Mouse (Mus musculus) hindbrain, embryonic 13.5 days (tissue): ENCODE results near the gene Sycn. TPM values are rescaled to one million over a fixed set of nuclear protein-coding genes. Genes with fewer than 3 reads are reported as not detected.
A peak's percentile ranks its signal among the peaks of the same experiment; 100 is the strongest.

Experiments
- ATAC-seq: fragments of 200-750 bp; cut with Nextera tagmentation; 2 replicates; pipeline ENCODE4 v1.8.0; 2017; ENCODE audit warnings: moderate TSS enrichment; ENCODE audit not compliant: low FRiP score
- H3K27ac ChIP-seq: fragments of 300-500 bp; sonication (generic); 2 replicates; pipeline ENCODE4 v1.5.1; 2015; ENCODE audit warnings: inconsistent platforms, mild to moderate bottlenecking, moderate library complexity
- H3K27me3 ChIP-seq: fragments of 300-500 bp; sonication (generic); 2 replicates; pipeline ENCODE4 v1.6.1; 2015; ENCODE audit warnings: mild to moderate bottlenecking, inconsistent platforms
- H3K36me3 ChIP-seq: fragments of 300-500 bp; sonication (generic); 2 replicates; pipeline ENCODE4 v1.6.1; 2015; ENCODE audit warnings: mild to moderate bottlenecking, inconsistent platforms
- H3K4me1 ChIP-seq: fragments of 300-500 bp; sonication (generic); replicated peaks from 2 replicates; pipeline ENCODE4 v1.6.1; 2015; ENCODE audit warnings: inconsistent platforms
- H3K4me2 ChIP-seq: fragments of 300-500 bp; sonication (generic); 2 replicates; pipeline ENCODE4 v1.6.1; 2015; ENCODE audit warnings: inconsistent platforms, mild to moderate bottlenecking, moderate library complexity
- H3K4me3 ChIP-seq: fragments of 300-500 bp; sonication (generic); 2 replicates; pipeline ENCODE4 v1.5.1; 2015; ENCODE audit warnings: mild to moderate bottlenecking, inconsistent platforms
- H3K9ac ChIP-seq: fragments of 300-500 bp; sonication (generic); 2 replicates; pipeline ENCODE4 v1.6.1; 2015; ENCODE audit warnings: mild to moderate bottlenecking, inconsistent platforms
- H3K9me3 ChIP-seq: fragments of 300-500 bp; sonication (generic); 2 replicates; pipeline ENCODE4 v1.6.1; 2016; ENCODE audit warnings: inconsistent platforms
- WGBS: fragments of 180-500 bp; shearing (Covaris S2); methylation state at CpG from one replicate; pipeline ENCODE4 v1.1.7; 2015; 5-methylcytosine and 5-hydroxymethylcytosine counted together
- polyA plus RNA-seq: library from polyadenylated mRNA; unstranded; fragments of >200 nt; fragmentation: Nextera tagmentation; extraction: Ambion mirVana; gene quantifications from 2 replicates; pipeline ENCODE4 v1.2.1, GENCODE M21; 2015

The Sycn gene
- polyA plus RNA-seq, 1 experiment from 2014 or later: not detected

DNA sequence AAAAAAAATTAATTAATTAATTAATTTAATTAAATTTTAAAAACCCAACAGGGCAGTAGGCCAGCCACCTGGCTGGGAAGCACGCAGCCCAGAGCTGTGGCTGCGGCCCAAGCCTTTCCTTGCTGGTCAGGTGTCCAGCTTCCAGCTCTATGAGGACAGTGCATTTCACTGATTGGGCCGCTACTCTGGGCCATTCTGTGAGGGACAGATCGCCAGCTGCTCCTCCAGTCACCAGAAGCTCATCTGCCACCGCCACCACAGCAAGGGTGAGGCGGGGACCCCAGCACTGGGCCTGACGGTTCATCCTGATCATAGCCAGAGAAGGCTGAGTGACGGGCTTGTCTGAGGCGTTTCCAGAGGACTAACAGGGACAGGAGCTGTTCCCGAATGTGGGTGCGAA lies 21.3 kb downstream of the Sycn start:
- Histone ChIP-seq H3K9ac (no peak overlapping the region), H3K4me1 (no peaks in the 10 kb centered on the region), H3K27me3 (no peaks in the 10 kb centered on the region), H3K27ac (no peak overlapping the region), H3K36me3 (peaks cover 82% of the 10 kb centered on the region), H3K4me2 (no peak overlapping the region), H3K4me3 (no peak overlapping the region), H3K9me3 (no peaks in the 10 kb centered on the region)
- 91% methylated on average over 11 of the region's 11 CpGs for WGBS
- ATAC-seq: no peak

DNA sequence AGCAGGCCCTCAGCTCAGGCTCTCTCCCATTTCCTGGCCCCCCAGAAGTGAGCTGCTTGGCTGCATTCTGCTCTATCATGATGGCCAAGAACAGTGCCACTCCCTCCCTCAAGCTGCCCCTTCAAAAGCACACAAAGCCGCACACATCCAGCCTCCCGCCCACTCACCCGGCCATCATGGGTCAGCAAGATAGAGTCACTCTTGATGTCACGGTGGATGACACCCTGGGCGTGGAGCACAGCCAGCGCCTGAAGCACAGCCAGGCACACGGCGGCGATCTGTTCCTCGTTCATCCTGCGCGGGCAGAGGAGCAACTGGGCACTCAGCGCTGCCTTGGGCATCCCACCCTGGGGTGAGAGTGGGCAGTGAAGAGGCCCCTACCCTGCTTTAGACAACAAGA lies 21.7 kb downstream of the Sycn start:
- H3K4me1 ChIP-seq: no peaks in the 10 kb centered on the region
- ATAC-seq: no peak
- 79% methylated on average over 13 of the region's 13 CpGs for WGBS
- no peak overlapping the region for H3K4me3 ChIP-seq
- H3K27me3 ChIP-seq: no peaks in the 10 kb centered on the region
- H3K9me3 ChIP-seq: no peaks in the 10 kb centered on the region
- no peak overlapping the region for H3K4me2 ChIP-seq
- no peak overlapping the region for H3K9ac ChIP-seq
- peaks cover 86% of the 10 kb centered on the region for H3K36me3 ChIP-seq
- H3K27ac ChIP-seq: no peak overlapping the region

DNA sequence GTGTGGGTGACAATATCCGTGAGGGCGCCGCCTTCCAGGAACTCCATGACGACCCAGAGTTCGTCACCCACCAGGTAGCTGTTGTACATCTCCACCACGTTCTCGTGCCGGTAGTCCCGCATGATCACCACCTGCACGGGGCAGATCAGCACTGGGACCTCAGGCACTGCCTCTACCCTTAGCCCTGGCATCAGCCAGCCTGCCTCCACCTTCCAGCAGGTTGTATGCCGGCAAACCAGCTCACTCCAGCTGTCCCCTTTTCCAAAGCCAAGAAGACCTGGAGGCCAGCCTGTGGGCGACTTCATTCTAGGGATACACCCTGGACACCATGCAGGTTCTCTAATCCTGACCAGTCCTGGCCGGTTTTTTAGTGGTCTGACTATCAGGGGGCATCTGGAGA lies 22.3 kb downstream of the Sycn start:
- ATAC-seq: no peak
- no peak overlapping the region for H3K9ac ChIP-seq
- no peaks in the 10 kb centered on the region for H3K4me1 ChIP-seq
- no peak overlapping the region for H3K27ac ChIP-seq
- no peaks in the 10 kb centered on the region for H3K9me3 ChIP-seq
- H3K36me3 ChIP-seq: peaks cover 92% of the 10 kb centered on the region
- WGBS: 93% methylated on average over 13 of the region's 13 CpGs
- no peak overlapping the region for H3K4me2 ChIP-seq
- H3K4me3 ChIP-seq: no peak overlapping the region
- no peaks in the 10 kb centered on the region for H3K27me3 ChIP-seq

DNA sequence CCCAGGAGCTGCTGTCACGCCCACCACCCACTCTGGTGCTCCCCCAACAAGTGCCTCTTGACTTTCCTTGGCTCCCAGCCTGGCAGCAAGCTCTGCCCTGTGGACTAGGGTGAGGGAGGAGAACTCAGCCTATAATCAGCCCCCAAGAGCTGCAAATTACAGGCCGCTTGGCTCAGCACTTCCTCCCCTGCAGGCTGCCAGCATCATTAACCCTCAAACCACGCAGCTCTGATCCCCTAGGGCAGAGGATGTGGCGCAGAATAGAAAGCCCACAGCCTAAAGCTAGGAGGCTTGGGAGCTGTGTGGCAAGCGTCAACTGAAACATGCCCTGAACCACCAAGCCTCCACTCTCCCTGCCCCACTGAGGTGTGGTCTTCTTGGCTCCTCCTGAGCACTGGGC lies 24.7 kb downstream of the Sycn start:
- Histone ChIP-seq H3K27me3 (no peaks in the 10 kb centered on the region), H3K36me3 (peaks cover 72% of the 10 kb centered on the region), H3K27ac (no peak overlapping the region), H3K9me3 (no peaks in the 10 kb centered on the region), H3K4me2 (no peak overlapping the region), H3K9ac (0 out of 2 replicates have a peak overlapping the region, but pooled peaks have one; percentile 19), H3K4me3 (no peak overlapping the region), H3K4me1 (peaks cover 6% of the 10 kb centered on the region)
- ATAC-seq: no peak
- 78% methylated on average over 5 of the region's 5 CpGs for WGBS

DNA sequence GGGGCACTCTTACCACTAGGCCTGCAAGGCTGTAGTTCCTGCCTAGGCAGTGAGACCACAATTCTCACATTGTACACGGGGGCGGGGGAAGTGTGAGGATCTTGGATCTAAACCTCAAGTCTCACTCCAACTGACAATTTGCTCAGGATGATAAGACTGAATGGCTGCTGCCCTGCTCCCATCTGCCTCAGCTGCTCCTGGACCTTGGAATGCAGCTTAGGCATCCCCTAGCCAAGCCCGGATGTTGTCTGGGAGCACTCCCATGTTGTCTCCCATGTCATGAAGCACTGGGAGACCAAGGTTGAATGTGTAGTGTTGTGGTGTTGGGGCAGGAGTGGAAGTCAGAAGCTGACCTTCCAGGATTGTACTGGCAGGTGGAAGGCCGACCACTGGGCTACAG lies 26.9 kb downstream of the Sycn start:
- WGBS: 93% methylated on average over 4 of the region's 4 CpGs
- no peaks in the 10 kb centered on the region for H3K9me3 ChIP-seq
- H3K9ac ChIP-seq: no peak overlapping the region
- no peak overlapping the region for H3K4me2 ChIP-seq
- no peak for ATAC-seq
- no peak overlapping the region for H3K4me3 ChIP-seq
- H3K27me3 ChIP-seq: no peaks in the 10 kb centered on the region
- no peak overlapping the region for H3K27ac ChIP-seq
- H3K36me3 ChIP-seq: peaks cover 55% of the 10 kb centered on the region
- H3K4me1 ChIP-seq: peaks cover 25% of the 10 kb centered on the region

DNA sequence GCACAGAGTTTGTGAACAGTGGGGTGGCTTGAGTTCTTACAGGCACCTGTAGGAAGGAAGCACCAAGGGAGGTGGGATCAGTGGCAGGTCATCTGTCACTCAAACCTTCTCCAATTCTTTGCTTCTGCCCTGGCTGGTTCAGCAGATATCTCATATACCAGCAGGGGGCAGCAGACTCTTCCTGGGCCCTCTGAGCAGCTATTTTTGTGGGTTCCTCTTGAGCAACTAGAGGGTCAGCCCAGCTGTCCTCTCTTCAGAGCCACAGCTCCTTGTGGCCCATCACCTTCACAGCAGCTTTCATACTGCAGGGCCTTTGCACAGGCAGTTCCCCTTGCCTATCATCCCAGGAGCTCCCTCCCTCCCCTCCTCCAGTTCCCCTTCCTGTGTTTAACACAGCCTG lies 27.6 kb downstream of the Sycn start:
- Histone ChIP-seq H3K27me3 (no peaks in the 10 kb centered on the region), H3K36me3 (peaks cover 48% of the 10 kb centered on the region), H3K9ac (no peak overlapping the region), H3K4me1 (peaks cover 30% of the 10 kb centered on the region), H3K9me3 (no peaks in the 10 kb centered on the region), H3K4me2 (no peak overlapping the region), H3K27ac (no peak overlapping the region), H3K4me3 (no peak overlapping the region)
- 0 out of 2 replicates have a peak, but pooled peaks have one; percentile 2 for ATAC-seq

DNA sequence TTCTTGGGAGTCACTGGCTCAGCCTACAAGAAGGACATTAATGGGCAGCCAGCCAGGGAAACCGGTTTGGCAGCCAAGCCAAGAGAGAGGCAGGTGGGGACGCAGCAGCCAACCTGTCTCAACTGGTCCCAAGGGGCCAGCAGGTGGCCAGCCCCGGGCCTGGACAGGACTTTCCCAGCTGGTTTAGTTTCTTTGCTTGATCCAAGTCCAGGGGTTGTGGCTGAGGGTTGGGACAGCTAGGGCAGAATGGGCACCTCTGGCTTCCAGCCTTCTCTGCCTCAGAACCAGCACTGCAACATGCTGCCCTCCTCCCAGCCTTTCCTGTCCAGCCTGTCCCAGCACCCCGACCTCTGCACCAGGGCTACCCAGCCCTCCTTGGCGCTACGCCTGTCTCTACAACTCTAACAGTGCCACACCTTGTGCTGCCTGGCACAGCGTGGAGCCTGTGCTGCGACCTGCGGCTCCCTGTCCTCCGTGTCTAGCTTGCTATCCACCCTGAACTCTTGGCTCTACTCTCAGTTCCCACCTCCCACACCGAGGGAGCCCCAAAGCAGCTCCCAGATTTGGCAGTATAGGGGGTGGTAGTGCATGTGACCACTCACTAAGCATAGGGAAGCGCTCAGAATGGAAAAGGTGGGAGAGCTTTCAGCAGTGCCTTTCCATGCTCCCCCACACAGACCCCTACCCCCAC lies 29.8 kb downstream of the Sycn start:
- Histone ChIP-seq H3K27me3 (no peaks in the 10 kb centered on the region), H3K4me2 (no peak overlapping the region), H3K4me1 (peaks cover 31% of the 10 kb centered on the region), H3K4me3 (no peak overlapping the region), H3K27ac (0 out of 2 replicates have a peak overlapping the region, but pooled peaks have one; percentile 12), H3K9ac (0 out of 2 replicates have a peak overlapping the region, but pooled peaks have one; percentile 19), H3K9me3 (no peaks in the 10 kb centered on the region), H3K36me3 (peaks cover 26% of the 10 kb centered on the region)
- ATAC-seq: no peak
- WGBS: 82% methylated on average over 12 of the region's 12 CpGs

DNA sequence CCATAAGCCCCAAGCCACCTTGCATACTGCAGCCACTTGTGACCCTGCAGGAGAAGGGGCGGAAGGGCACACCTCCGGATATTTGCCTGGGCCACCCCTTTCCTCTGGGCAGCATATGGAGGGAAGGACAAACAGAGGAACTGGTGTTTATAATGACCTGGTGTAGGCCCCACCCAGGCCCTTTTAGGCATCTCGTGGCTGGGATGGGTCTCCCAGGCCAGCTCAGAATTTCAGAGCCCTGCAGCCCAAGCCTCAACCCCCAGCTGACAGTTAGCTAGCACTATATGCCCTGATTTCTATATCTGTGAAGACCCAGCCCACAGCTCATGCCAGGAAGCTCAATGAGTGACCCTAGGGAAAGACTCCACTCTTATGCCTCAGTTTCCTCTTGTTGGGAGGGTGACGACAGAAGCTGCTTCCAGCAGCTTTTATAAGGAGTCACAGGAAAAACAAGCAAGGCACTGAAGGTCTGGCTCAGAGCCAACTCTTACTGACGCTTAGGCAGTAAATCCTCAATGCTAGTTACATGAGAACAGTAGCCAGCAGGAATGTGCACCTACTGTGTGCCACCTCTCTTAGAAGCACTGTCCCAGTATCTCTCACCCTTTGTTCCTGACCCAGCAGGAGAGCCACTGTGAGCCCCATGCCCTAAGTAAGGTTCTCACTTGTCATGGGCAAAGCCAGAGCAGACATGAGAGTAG lies 30.4 kb downstream of the Sycn start:
- ATAC-seq: no peak
- Histone ChIP-seq H3K4me2 (no peak overlapping the region), H3K4me3 (no peak overlapping the region), H3K9ac (0 out of 2 replicates have a peak overlapping the region, but pooled peaks have one; percentile 19), H3K27me3 (no peaks in the 10 kb centered on the region), H3K9me3 (no peaks in the 10 kb centered on the region), H3K36me3 (peaks cover 19% of the 10 kb centered on the region), H3K27ac (peak overlapping the region; percentile 12; the same call in 1 of the 2 replicates), H3K4me1 (peaks cover 32% of the 10 kb centered on the region)
- 49% methylated on average over 5 of the region's 5 CpGs for WGBS

DNA sequence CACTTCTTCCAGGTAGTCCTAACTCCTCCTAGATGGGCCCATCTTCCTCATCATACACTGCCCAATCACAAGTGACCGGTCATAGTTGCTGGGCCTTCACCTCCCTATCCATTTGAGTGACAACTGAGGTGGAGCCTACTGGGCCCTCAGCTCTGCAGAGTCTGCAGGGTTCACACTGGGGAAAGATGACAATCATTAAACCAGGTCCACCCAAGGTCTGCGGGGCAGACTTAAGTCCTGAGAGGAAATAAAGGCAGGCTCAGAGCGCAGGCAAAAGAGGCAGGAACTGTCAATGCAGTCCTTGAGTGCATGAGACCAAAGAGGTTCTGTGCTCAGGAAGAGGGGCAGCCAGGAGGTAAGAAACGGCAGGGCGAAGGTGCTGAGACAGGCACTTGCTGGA lies 32.0 kb downstream of the Sycn start:
- Histone ChIP-seq H3K36me3 (peaks cover 3% of the 10 kb centered on the region), H3K4me2 (no peak overlapping the region), H3K4me3 (no peak overlapping the region), H3K27ac (no peak overlapping the region), H3K9me3 (no peaks in the 10 kb centered on the region), H3K9ac (no peak overlapping the region), H3K4me1 (peaks cover 46% of the 10 kb centered on the region), H3K27me3 (no peaks in the 10 kb centered on the region)
- WGBS: 82% methylated on average over 5 of the region's 5 CpGs
- ATAC-seq: no peak

DNA sequence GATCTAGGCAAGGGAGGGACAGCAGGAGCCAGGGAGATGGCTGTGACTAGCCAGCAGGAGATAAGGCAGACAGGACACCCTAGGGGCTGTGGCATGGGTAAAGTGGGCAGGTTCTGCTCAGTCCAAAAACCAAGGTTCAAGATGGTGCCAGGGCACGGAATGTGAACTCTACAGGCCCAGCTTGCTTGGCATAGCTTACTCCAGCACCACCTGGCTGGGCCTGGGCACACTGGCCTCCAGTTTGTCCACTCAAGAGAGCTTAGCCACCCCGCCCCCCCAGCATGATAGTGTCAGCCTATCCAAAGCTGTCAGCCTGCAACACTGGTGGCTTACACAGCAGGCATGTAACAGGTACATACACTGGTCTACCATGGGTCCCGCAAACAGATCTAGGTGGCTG lies 32.6 kb downstream of the Sycn start:
- Histone ChIP-seq H3K27ac (no peak overlapping the region), H3K9me3 (no peaks in the 10 kb centered on the region), H3K27me3 (no peaks in the 10 kb centered on the region), H3K4me2 (no peak overlapping the region), H3K4me3 (no peak overlapping the region), H3K36me3 (no peaks in the 10 kb centered on the region; the same call in 1 of the 2 replicates), H3K9ac (no peak overlapping the region), H3K4me1 (peaks cover 51% of the 10 kb centered on the region)
- WGBS: 97% methylated on average over 3 of the region's 3 CpGs
- no peak for ATAC-seq

DNA sequence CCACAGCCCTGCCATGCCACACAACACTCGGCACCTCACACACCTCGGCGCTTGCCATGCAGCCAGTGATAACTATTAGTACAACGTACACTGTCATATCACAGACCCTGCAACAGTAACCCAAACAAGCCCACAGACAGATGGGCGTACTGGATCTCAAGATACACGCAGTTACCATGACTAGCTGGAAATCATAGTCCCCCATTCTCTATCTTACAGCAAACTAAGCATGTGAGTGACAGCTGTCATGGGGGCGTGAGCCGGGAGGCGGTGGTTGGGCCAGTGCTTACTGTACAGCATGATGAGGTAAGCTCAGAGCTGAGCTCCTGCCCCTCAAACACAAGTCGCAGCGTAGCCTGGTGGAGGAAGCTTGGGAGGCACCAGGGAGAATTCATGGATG lies 34.9 kb downstream of the Sycn start:
- no peak overlapping the region for H3K9ac ChIP-seq
- H3K36me3 ChIP-seq: no peaks in the 10 kb centered on the region
- H3K27me3 ChIP-seq: no peaks in the 10 kb centered on the region
- peaks cover 64% of the 10 kb centered on the region for H3K4me1 ChIP-seq
- H3K9me3 ChIP-seq: no peaks in the 10 kb centered on the region
- ATAC-seq: no peak
- 95% methylated on average over 11 of the region's 11 CpGs for WGBS
- no peak overlapping the region for H3K4me3 ChIP-seq
- no peak overlapping the region for H3K4me2 ChIP-seq
- no peak overlapping the region for H3K27ac ChIP-seq

DNA sequence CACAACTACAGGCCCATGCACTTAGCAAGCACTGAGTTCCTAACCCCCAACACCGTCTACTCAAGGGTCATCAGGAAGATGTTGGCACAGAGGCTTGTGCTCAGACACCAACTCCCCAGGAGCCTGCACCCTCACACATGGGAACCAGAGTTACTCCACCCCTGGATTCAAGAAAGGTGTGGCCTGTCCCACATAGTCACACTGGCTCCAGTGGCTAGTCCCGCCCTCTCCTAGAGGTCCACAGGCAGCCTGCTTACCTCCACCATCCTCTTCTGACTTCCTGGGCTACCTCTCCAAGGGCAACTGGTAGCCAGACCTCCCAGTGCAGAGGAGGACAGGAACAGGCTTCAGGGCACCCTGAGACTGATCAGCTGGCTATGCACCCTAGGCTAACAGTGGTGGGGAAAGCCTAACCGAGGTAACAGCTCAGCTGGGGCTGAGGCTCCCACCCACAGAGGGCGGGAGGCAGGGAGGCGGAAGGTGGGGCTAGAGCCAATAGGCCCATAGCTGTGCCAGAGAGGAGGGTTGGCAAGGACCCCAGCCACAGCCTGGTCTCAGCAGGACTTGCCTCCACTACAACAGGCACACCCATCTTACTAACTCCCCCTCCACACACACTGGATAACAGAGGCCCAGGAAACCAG lies 35.7 kb downstream of the Sycn start:
- Histone ChIP-seq H3K9ac (peak overlapping the region; percentile 20; the same call in 1 of the 2 replicates), H3K4me1 (peaks cover 58% of the 10 kb centered on the region), H3K27me3 (no peaks in the 10 kb centered on the region), H3K27ac (no peak overlapping the region), H3K36me3 (no peaks in the 10 kb centered on the region), H3K9me3 (no peaks in the 10 kb centered on the region), H3K4me3 (no peak overlapping the region), H3K4me2 (no peak overlapping the region)
- peak; percentile 43 for ATAC-seq
- 71% methylated on average over 5 of the region's 5 CpGs for WGBS
